Mouse (Mus musculus): ENCODE data around the gene Stk11.

DNA sequence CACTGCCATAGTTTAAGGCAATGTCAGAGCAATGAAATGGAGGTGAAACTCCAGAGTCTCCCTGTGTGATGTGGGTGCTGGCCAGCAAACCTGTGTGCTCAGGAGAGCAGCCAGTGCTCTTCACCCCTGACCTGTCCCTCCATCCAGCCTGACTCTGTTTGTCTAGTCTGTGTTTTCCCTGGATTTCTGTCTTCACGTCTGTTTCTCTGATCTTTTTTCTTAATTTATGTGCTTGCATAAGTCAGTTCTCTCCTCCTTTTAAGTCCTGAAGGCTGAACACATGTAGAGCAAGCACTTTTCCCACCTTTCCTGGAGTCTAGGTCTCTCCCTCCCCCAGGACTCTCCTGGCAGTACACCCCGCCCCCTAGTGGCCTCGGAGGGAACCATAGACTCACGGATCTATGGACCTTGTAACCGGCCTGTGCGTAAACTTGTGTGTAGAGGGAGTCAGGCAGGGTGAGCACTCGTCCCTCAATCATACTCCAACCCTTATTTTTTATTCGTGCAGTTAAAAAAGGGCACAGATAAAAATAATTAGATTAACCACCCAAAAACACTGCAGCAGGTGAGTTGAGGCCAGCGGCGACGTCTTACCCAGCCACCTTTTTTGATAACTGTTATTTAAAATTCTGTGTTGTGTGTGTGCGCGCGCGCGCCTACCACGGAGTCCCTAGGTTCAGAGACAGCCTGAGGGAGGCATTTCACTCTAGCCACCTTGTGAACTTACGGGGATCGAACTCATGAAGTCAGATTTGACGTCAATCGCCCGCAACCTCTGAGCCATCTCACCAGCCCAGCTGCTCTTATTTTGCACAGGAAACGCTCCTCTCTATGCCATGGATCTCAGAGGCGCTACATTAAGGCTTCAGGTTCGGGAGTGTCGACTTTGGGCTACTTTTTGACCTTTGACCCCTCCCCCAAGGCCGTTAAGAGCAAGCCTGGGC lies 990 bp upstream of the Stk11 start:
- TF ChIP-seq CTCF (IDR thresholded peaks at IDR 0.05; ENCODE audit: low read depth) (peak; percentile 99), EP300 (IDR thresholded peaks at IDR 0.05; ENCODE audit: low read depth) (0 out of 2 replicates have a peak, but pooled peaks have one; percentile 26)
